Mouse (Mus musculus): ENCODE data around the gene Uhrf1. TPM values are rescaled to one million over a fixed set of nuclear protein-coding genes. Genes with fewer than 3 reads are reported as not detected.

The Uhrf1 gene
- polyA plus RNA-seq, 1 experiment = 16.3 TPM

DNA sequence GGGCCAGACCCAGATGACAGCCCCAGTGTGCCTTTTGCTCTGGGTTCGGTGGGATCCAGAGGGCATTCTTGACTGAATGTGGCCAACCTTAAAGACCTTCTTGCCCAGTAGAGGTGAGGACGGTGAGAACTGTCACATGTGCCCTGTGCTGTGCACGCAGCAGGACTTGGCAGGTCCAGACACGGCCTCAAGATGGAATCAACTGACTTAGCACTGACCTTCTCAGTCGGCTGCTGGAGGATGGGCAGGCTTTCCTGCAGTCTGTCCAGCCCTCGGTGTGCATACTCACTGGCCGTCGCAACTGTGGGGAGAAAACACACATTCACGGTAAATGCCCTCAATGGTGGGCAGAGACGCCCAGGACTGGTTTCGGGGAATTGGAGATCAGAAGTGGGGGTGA, 17.1 kb upstream of the Uhrf1 start:
- WGBS = 92% methylated on average over 11 of the region's 11 CpGs
- Histone ChIP-seq H3K4me1 (ENCODE audit: control insufficient read depth, insufficient read depth, insufficient read length, low read length) (peaks cover 12% of the 10 kb centered on the region), H3K27ac (ENCODE audit: insufficient read depth, low read depth, low read length) (no peak overlapping the region), H3K36me3 (ENCODE audit: control insufficient read depth, insufficient read depth, low read length) (peaks cover 52% of the 10 kb centered on the region), H3K4me3 (ENCODE audit: low read depth, low read length) (peak overlapping the region; percentile 82; the same call in 1 of the 2 replicates), H3K27me3 (ENCODE audit: control insufficient read depth, insufficient read depth, low read length) (no peaks in the 10 kb centered on the region)
- TF ChIP-seq POLR2A (IDR thresholded peaks at IDR 0.05; ENCODE audit: low read depth, low read length) = no peak
- TF ChIP-seq CTCF (IDR thresholded peaks at IDR 0.05; ENCODE audit: extremely low read depth, insufficient read length, insufficient replicate concordance, low read depth, low read length) = no peak

DNA sequence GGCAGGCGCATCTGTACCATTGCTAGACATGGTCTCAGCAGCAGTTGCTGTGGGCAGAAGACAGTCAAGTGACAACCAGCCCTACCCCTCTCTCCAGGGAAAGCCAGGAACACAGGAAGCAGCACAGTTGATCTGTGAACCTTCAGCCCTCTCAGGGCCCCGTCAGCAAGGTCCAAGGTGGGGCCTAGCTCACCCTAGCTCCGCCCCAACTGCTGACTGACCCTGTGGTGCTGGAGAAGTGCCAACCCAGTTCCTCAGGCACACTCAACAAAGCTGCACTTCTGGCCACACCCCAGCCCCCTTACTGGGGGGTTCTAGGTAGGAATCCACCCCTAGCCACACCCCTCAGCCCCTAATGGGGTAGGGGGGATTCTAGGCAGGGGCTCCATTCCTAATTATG, 15.3 kb upstream of the Uhrf1 start:
- H3K4me1 ChIP-seq (ENCODE audit: control insufficient read depth, insufficient read depth, insufficient read length, low read length) = peaks cover 10% of the 10 kb centered on the region; the same call in 1 of the 2 replicates
- H3K27ac ChIP-seq (ENCODE audit: insufficient read depth, low read depth, low read length) = peak overlapping the region; percentile 97
- TF ChIP-seq CTCF (IDR thresholded peaks at IDR 0.05; ENCODE audit: extremely low read depth, insufficient read length, insufficient replicate concordance, low read depth, low read length) (no peak), POLR2A (IDR thresholded peaks at IDR 0.05; ENCODE audit: low read depth, low read length) (peak; percentile 89)
- WGBS = 28% methylated on average over 3 of the region's 3 CpGs
- H3K4me3 ChIP-seq (ENCODE audit: low read depth, low read length) = peak overlapping the region; percentile 82
- peaks cover 40% of the 10 kb centered on the region for H3K36me3 ChIP-seq (ENCODE audit: control insufficient read depth, insufficient read depth, low read length)
- H3K27me3 ChIP-seq (ENCODE audit: control insufficient read depth, insufficient read depth, low read length) = no peaks in the 10 kb centered on the region

- Histone ChIP-seq H3K27me3 (ENCODE audit: control insufficient read depth, insufficient read depth, low read length) (no peaks in the 10 kb centered on the region), H3K4me3 (ENCODE audit: low read depth, low read length) (peak overlapping the region; percentile 80; the same call in 1 of the 2 replicates), H3K27ac (ENCODE audit: insufficient read depth, low read depth, low read length) (peak overlapping the region; percentile 97), H3K4me1 (ENCODE audit: control insufficient read depth, insufficient read depth, insufficient read length, low read length) (peaks cover 9% of the 10 kb centered on the region; the same call in 1 of the 2 replicates), H3K36me3 (ENCODE audit: control insufficient read depth, insufficient read depth, low read length) (peaks cover 32% of the 10 kb centered on the region)
- no peak for TF ChIP-seq POLR2A (IDR thresholded peaks at IDR 0.05; ENCODE audit: low read depth, low read length)
- TF ChIP-seq CTCF (IDR thresholded peaks at IDR 0.05; ENCODE audit: extremely low read depth, insufficient read length, insufficient replicate concordance, low read depth, low read length) = no peak
- WGBS = 12% methylated on average over 3 of the region's 3 CpGs
Observed at GRCm38 (mm10) chr17:56288866-56289265, 14.3 kb upstream of the Uhrf1 start.

- no peaks in the 10 kb centered on the region for H3K27me3 ChIP-seq (ENCODE audit: control insufficient read depth, insufficient read depth, low read length)
- TF ChIP-seq POLR2A (IDR thresholded peaks at IDR 0.05; ENCODE audit: low read depth, low read length) (no peak; the same call in 1 of the 2 replicates), CTCF (IDR thresholded peaks at IDR 0.05; ENCODE audit: extremely low read depth, insufficient read length, insufficient replicate concordance, low read depth, low read length) (no peak)
- peak overlapping the region; percentile 97 for H3K27ac ChIP-seq (ENCODE audit: insufficient read depth, low read depth, low read length)
- peaks cover 9% of the 10 kb centered on the region; the same call in 1 of the 2 replicates for H3K4me1 ChIP-seq (ENCODE audit: control insufficient read depth, insufficient read depth, insufficient read length, low read length)
- H3K36me3 ChIP-seq (ENCODE audit: control insufficient read depth, insufficient read depth, low read length) = peaks cover 24% of the 10 kb centered on the region
- H3K4me3 ChIP-seq (ENCODE audit: low read depth, low read length) = peak overlapping the region; percentile 80
- WGBS = 4% methylated on average over 23 of the region's 23 CpGs
Observed at GRCm38 (mm10) chr17:56289371-56290331, 13.5 kb upstream of the Uhrf1 start.

DNA sequence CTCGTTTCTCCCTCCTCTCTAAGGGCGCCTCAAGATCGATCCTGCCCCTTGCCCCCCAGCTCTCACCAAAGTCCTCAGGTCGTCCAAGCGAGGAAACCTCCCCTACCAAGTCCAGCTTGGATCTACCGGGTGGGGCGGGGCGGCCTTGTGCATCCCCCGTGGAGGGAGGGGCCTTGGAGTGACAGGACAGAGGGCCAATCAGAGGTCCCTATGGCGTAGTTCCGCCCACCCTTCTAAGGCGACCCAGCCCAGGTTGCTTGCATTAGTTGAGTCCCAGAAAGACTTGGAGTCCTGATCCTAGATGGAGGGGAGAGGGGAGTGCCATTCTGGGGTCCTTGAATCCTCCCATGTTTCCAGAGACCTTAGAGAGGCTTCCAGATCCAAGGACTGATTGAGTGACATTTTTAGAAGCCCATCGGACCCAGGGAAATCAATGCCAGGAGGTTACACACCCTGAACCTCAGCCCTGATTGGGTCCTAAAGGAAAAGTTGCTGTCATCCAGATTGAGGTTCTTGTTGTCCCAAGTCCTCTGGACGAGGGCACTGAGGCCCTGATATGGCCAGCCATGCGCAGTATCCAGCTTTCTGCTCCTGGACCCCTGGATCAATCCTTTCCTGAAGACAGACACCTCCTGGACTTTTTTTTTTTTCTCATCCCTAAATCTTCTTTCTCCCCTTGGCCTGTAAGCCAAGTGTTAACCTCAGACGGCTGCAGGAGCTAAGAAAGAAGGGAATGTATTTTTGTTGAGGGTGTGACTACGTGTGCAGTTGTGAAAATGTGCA, 12.5 kb upstream of the Uhrf1 start:
- Histone ChIP-seq H3K27me3 (ENCODE audit: control insufficient read depth, insufficient read depth, low read length) (no peaks in the 10 kb centered on the region), H3K27ac (ENCODE audit: insufficient read depth, low read depth, low read length) (peak overlapping the region; percentile 97), H3K4me1 (ENCODE audit: control insufficient read depth, insufficient read depth, insufficient read length, low read length) (peaks cover 9% of the 10 kb centered on the region; the same call in 1 of the 2 replicates), H3K4me3 (ENCODE audit: low read depth, low read length) (peak overlapping the region; percentile 80), H3K36me3 (ENCODE audit: control insufficient read depth, insufficient read depth, low read length) (peaks cover 15% of the 10 kb centered on the region)
- TF ChIP-seq CTCF (IDR thresholded peaks at IDR 0.05; ENCODE audit: extremely low read depth, insufficient read length, insufficient replicate concordance, low read depth, low read length) (no peak), POLR2A (IDR thresholded peaks at IDR 0.05; ENCODE audit: low read depth, low read length) (peak; percentile 66; the same call in 1 of the 2 replicates)
- 3% methylated on average over 17 of the region's 17 CpGs for WGBS

DNA sequence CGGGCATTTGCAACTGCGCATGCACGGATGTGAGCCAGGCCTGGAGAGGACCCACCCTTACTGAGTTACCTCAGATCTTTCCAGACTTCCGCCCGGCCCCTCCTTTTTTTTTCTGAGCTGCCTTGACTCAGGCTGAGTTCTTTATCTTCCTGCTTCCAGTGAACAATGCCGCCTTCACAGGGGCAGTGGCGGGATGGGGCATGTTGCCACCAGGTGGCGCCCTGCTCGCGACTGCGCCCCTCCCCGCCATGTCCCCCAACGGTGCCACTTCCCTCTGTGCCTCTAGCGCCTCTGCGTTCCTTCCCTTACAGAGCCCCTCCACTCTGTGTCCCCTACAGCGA, 12.0 kb upstream of the Uhrf1 start:
- peaks cover 9% of the 10 kb centered on the region; the same call in 1 of the 2 replicates for H3K4me1 ChIP-seq (ENCODE audit: control insufficient read depth, insufficient read depth, insufficient read length, low read length)
- peak overlapping the region; percentile 94 for H3K27ac ChIP-seq (ENCODE audit: insufficient read depth, low read depth, low read length)
- peak; percentile 50; the same call in 1 of the 2 replicates for TF ChIP-seq POLR2A (IDR thresholded peaks at IDR 0.05; ENCODE audit: low read depth, low read length)
- TF ChIP-seq CTCF (IDR thresholded peaks at IDR 0.05; ENCODE audit: extremely low read depth, insufficient read length, insufficient replicate concordance, low read depth, low read length) = peak; percentile 89
- under 1% methylated on average over 16 of the region's 16 CpGs for WGBS
- H3K27me3 ChIP-seq (ENCODE audit: control insufficient read depth, insufficient read depth, low read length) = no peaks in the 10 kb centered on the region
- H3K4me3 ChIP-seq (ENCODE audit: low read depth, low read length) = peak overlapping the region; percentile 80
- H3K36me3 ChIP-seq (ENCODE audit: control insufficient read depth, insufficient read depth, low read length) = peaks cover 9% of the 10 kb centered on the region

All from small intestine, adult 2 months (tissue).